Mouse (Mus musculus) forebrain, embryonic 14.5 days (tissue): Measurements from ENCODE around the gene H2afx. TPM values are rescaled to one million over a fixed set of nuclear protein-coding genes. Genes with fewer than 3 reads are reported as not detected.
A peak's percentile ranks its signal among the peaks of the same experiment; 100 is the strongest.
"Not testable (repeated sequence)": the region's sequence is repeated elsewhere in the genome, so short reads cannot be mapped to it uniquely, and the experiment has no call there.

Experiments
- ATAC-seq: fragments of 200-750 bp; cut with Nextera tagmentation; 2 replicates; pipeline ENCODE4 v1.8.0; 2017; ENCODE audit warnings: mild to moderate bottlenecking, moderate library complexity
- DNase-seq: peaks from one replicate; pipeline ENCODE4 v3.0.0-alpha.2; 2015; ENCODE audit warnings: low spot score
- H3K27ac ChIP-seq: fragments of 300-500 bp; sonication (generic); 2 replicates; pipeline ENCODE4 v1.5.1; 2014; ENCODE audit warnings: low read depth, mild to moderate bottlenecking, control low read depth, low read length, moderate library complexity
- H3K27me3 ChIP-seq: fragments of 300-500 bp; sonication (generic); replicated peaks from 2 replicates; pipeline ENCODE4 v1.6.1; 2014; ENCODE audit warnings: low read length, control low read depth, mixed read lengths; ENCODE audit not compliant: control insufficient read depth, insufficient read depth
- H3K36me3 ChIP-seq: fragments of 300-500 bp; sonication (generic); 2 replicates; pipeline ENCODE4 v1.6.1; 2014; ENCODE audit warnings: low read length, control low read depth; ENCODE audit not compliant: control insufficient read depth, insufficient read depth
- H3K4me1 ChIP-seq: fragments of 300-500 bp; sonication (generic); 2 replicates; pipeline ENCODE4 v1.6.1; 2014; ENCODE audit warnings: antibody characterized with exemption, low read length, control low read depth; ENCODE audit not compliant: control insufficient read depth, insufficient read depth
- H3K4me2 ChIP-seq: fragments of 300-500 bp; sonication (generic); 2 replicates; pipeline ENCODE4 v1.6.1; 2014; ENCODE audit warnings: mild to moderate bottlenecking, control low read depth, low read length
- H3K4me3 ChIP-seq: fragments of 300-500 bp; sonication (generic); 2 replicates; pipeline ENCODE4 v1.5.1; 2014; ENCODE audit warnings: low read depth, low read length, control low read depth
- H3K9ac ChIP-seq: fragments of 300-500 bp; sonication (generic); 2 replicates; pipeline ENCODE4 v1.6.1; 2014; ENCODE audit warnings: mild to moderate bottlenecking, low read length, control low read depth, moderate library complexity
- H3K9me3 ChIP-seq: fragments of 300-500 bp; sonication (generic); replicated peaks from 2 replicates; pipeline ENCODE4 v1.6.1; 2016; ENCODE audit warnings: low read length, control low read depth, mixed read lengths; ENCODE audit not compliant: control insufficient read depth
- WGBS: fragments of 180-500 bp; shearing (Covaris S2); extraction: QIAGEN DNeasy Blood & Tissue Kit; methylation state at CpG from one replicate; pipeline ENCODE4 v1.1.7; 2014; 5-methylcytosine and 5-hydroxymethylcytosine counted together
- polyA plus RNA-seq: library from polyadenylated mRNA; unstranded; fragments of >200 nt; fragmentation: Nextera tagmentation; extraction: Ambion mirVana; gene quantifications from 2 replicates; pipeline ENCODE4 v1.2.1, GENCODE M21; 2014

Gene H2afx
- polyA plus RNA-seq, 1 experiment from 2014 or later: 240 TPM

DNA sequence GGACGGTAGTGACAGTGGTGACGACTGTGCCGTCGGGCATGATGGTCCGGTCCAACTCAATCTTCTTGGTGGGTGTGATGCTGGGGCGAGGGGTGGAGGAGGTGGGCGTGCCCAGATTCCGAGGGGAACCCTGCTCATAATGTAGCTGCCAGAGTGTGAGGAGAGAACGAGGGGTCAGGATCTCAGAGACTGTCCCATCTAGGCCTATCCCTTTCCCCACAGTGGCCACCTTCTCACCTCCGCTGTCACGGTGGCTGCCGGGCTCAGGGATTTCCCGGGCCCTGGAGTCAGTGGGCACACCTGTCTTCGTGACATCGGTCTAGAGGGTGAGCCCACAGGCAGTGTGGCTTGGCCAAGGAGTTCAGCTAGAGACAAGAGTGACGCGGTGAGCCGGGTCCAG, 19.6 kb upstream of the H2afx start:
- H3K9me3 ChIP-seq: no peaks in the 10 kb centered on the region
- ATAC-seq (no peak), DNase-seq (no peak)
- WGBS: 95% methylated on average over 18 of the region's 18 CpGs
- H3K36me3 ChIP-seq: peaks cover 54% of the 10 kb centered on the region
- no peak overlapping the region for H3K27ac ChIP-seq
- H3K9ac ChIP-seq: no peak overlapping the region
- H3K27me3 ChIP-seq: no peaks in the 10 kb centered on the region
- no peak overlapping the region for H3K4me3 ChIP-seq
- peaks cover 17% of the 10 kb centered on the region for H3K4me1 ChIP-seq
- no peak overlapping the region for H3K4me2 ChIP-seq

DNA sequence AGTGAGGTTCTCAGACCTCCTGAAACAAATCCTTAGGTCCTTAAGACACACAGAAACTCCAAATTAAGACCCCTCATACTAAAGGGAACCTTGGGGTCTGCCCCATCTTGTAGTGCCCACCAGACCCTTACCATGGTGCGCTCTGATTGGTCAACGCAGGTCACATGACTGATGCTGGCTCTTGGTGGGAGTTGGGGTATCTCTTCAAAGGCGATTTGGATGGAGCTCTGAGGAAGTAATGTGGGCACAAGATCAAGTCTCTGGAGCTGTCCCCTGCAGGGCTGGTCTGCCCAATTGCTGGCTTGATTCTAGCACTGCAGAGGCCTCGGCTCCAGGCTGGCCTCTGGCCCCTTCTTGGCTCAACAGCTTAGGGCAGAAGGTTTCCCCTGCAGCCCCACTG, 17.0 kb upstream of the H2afx start:
- Histone ChIP-seq H3K27ac (no peak overlapping the region), H3K36me3 (peaks cover 45% of the 10 kb centered on the region), H3K9ac (no peak overlapping the region), H3K4me2 (no peak overlapping the region), H3K4me1 (peaks cover 22% of the 10 kb centered on the region), H3K9me3 (no peaks in the 10 kb centered on the region), H3K4me3 (no peak overlapping the region), H3K27me3 (no peaks in the 10 kb centered on the region)
- no peak for DNase-seq
- 74% methylated on average over 4 of the region's 4 CpGs for WGBS
- no peak for ATAC-seq

DNA sequence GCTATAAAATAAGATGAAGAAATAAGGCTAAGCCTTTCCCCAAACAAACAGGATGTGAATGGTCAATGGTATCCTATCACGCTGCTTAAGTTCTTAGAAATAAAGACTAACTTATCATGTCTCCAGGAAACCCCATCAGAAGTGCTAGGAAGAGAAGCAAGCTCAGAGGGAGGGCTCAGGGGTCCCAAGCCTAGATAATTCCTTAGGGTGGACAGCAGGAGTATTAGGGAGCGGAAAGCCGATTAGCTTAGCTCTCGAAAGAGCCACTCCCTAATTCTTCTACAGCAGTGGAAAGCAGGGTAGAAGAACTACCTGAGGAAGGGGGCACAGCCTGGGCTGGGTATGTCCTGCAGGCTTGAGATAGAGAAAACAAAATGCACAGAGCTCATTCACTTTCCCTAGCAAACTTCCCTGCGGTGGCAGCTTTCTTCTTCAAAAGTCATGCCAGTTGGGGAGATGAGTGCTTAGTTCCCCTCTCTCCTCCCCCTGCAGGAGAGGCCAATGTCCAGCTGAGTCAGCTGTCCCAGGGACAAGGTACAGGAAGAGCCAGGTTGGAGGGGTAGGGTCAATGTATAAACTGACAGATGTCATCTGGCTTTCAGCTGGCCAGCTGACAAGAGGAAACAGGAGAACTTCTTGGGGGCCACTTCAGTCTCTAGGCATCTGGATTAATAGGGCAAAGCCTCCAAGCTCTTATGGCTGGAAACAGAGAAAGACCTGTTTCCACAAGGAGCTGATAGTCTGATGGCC, 16.2 kb upstream of the H2afx start:
- WGBS: 43% methylated on average over 5 of the region's 5 CpGs
- peaks cover 37% of the 10 kb centered on the region for H3K36me3 ChIP-seq
- no peaks in the 10 kb centered on the region for H3K27me3 ChIP-seq
- DNase-seq (no peak), ATAC-seq (no peak)
- peaks cover 22% of the 10 kb centered on the region for H3K4me1 ChIP-seq
- H3K9ac ChIP-seq: peak overlapping the region; percentile 93
- no peak overlapping the region for H3K27ac ChIP-seq
- H3K4me3 ChIP-seq: peak overlapping the region; percentile 92
- H3K9me3 ChIP-seq: no peaks in the 10 kb centered on the region
- peak overlapping the region; percentile 86 for H3K4me2 ChIP-seq

DNA sequence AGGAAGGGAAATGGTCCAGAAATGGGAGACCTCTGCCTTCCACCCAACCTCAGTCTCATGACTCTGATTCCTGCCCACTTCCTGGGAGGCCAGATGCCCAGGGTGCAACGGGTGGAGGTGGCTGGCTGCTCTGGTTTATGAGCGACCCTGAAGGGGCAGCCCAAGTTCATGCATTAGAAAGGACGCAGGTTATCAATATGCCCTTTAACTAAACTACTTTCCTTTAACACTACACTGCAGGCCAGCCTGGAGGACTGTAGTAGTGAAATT, 15.7 kb upstream of the H2afx start:
- H3K36me3 ChIP-seq: peaks cover 32% of the 10 kb centered on the region
- H3K4me1 ChIP-seq: peaks cover 22% of the 10 kb centered on the region
- no peaks in the 10 kb centered on the region for H3K9me3 ChIP-seq
- peak overlapping the region; percentile 92 for H3K4me3 ChIP-seq
- peak overlapping the region; percentile 93 for H3K9ac ChIP-seq
- no peaks in the 10 kb centered on the region for H3K27me3 ChIP-seq
- peak overlapping the region; percentile 86 for H3K4me2 ChIP-seq
- ATAC-seq (no peak), DNase-seq (no peak)
- no peak overlapping the region for H3K27ac ChIP-seq
- 32% methylated on average over 3 of the region's 3 CpGs for WGBS

DNA sequence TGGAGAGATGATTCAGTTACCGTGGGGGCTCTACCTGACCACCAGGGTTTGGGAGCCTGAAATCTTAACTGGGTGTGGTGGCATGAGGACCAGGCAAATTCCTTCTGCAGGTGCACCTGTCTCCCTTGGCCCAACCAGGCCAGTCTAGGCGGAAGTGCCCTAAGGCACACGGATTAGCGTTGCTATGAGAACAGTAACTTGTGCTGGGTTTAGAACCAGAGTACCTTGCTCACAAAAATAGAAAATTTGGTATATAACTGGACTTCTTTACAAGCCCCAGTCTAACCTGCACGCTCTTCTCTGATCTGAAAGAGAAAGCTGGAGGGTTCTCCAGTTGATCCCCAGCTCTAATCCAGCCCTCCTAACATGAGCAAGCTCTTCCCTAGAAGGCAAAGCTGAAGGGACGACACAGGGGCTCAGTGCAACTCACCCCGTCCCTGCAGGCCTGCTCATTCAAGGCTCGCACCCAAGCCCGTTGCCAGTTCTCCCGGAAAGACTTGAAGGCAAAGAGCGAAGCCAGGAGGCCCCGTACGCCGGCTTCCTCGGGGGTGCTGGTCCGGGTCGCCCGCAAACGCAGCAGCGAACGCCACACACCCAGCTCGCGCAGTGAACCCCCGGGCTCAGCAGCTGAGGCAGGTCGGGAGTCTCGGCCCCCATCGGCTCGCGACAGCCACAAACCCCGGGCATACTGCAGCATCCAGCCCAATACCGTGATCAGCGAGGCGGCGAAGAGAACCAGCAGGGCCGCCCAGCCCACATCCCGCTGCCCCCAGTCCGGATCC, 15.2 kb upstream of the H2afx start:
- Histone ChIP-seq H3K4me2 (peak overlapping the region; percentile 86), H3K9me3 (no peaks in the 10 kb centered on the region), H3K27ac (peak overlapping the region; percentile 74), H3K4me1 (peaks cover 22% of the 10 kb centered on the region), H3K27me3 (no peaks in the 10 kb centered on the region), H3K4me3 (peak overlapping the region; percentile 92), H3K9ac (peak overlapping the region; percentile 93), H3K36me3 (peaks cover 27% of the 10 kb centered on the region)
- 1% methylated on average over 37 of the region's 37 CpGs for WGBS
- peak; percentile 21; the same call in 1 of the 2 replicates for ATAC-seq
- no peak for DNase-seq

DNA sequence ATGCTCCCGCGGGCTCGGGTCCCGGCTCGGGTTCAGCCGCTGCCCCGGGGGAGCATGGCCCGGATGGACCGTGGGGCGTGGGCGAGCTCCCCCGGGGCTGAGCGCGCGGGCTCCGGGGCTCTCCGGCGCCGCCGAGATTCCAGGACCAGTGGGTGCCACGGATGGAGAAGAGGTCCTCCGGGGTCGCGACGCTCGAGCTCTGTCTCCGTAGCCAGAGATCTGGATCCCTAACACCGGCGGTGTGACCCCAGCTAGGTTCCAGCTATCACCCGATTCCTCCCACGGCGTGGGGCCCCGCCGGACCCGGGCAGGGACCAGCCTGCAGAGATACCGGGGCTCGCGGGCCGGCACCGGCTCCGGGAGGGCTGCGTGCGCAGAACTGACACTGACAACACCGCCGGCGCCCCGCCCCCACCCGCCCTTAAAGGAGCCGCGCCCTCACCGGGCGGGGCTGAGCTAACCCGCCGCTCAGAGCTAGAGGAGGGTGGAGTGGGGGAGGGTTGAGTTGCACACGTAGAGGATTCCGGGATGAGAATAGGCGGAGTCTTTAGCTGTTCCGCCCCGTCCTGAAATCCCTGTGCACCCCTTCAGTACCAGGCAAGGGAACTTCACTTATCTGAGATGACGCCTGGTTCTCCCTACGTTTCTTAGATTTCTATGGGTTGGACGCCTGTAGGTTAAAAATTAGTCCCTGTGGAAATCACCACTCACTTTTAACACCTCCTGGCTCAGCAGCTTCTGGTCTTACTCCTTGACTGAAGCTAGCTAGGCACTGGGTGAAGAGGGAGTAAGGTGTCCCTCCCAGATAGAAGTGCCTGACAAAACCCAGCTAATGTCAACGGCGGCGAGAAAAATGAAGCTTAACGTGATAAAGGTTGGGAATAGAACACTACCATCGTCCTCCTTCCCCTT, 14.4 kb upstream of the H2afx start, which contains the start of gene C2cd2l:
C2cd2l (minus strand) TSS at position 399 of the 912 bp plus-strand sequence.
- H3K4me2 ChIP-seq: peak within 1 kb of the TSS; percentile 86
- DNase-seq: peak; percentile 99
- peaks cover 19% of the 10 kb centered on the region for H3K36me3 ChIP-seq
- ATAC-seq: peak; percentile 99
- WGBS: under 1% methylated on average over 66 of the region's 67 CpGs
- peak within 1 kb of the TSS; percentile 74 for H3K27ac ChIP-seq
- no peaks in the 10 kb centered on the region for H3K27me3 ChIP-seq
- peak within 1 kb of the TSS; percentile 93 for H3K9ac ChIP-seq
- peak within 1 kb of the TSS; percentile 92 for H3K4me3 ChIP-seq
- no peaks in the 10 kb centered on the region for H3K9me3 ChIP-seq
- H3K4me1 ChIP-seq: peaks cover 22% of the 10 kb centered on the region

DNA sequence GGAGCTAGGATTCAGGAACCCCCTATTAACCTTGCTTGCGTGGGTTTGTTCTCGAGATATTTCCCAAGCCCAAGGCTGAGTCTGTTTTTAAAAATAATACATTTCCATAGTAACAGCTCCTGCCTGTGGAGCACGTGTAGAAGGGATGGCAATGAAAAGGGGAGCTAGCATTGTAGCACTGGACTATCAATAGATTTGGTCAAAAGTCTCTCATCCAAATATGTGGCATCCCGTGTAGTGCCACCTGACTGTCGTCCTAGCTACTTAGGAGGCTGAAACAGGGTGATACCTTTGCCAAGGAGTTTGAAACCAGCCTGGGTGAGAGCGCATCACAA, 13.7 kb upstream of the H2afx start:
- Histone ChIP-seq H3K9me3 (no peaks in the 10 kb centered on the region), H3K9ac (peak overlapping the region; percentile 54), H3K4me3 (peak overlapping the region; percentile 92), H3K4me2 (peak overlapping the region; percentile 86), H3K36me3 (peaks cover 13% of the 10 kb centered on the region), H3K27ac (peak overlapping the region; percentile 17), H3K4me1 (peaks cover 22% of the 10 kb centered on the region), H3K27me3 (no peaks in the 10 kb centered on the region)
- peak; percentile 8; the same call in 1 of the 2 replicates for ATAC-seq
- WGBS: 27% methylated on average over 6 of the region's 6 CpGs
- peak; percentile 37 for DNase-seq

DNA sequence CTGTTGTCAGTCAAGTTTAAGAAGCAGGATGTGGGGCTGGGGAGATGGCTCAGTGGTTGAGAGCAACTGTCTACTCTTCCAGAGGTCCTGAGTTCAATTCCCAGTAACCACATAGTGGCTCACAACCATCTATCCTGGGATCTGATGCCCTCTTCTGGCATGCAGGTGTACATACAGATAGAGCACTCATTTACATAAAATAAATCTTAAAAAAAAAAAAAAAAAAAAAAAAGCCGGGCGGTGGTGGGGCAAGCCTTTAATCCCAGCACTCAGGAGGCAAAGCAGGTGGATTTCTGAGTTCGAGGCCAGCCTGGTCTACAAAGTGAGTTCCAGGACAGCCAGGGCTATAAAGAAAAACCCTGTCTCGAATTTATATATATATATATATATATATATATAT, 10.8 kb upstream of the H2afx start:
- not testable (repeated sequence) for H3K4me3 ChIP-seq, DNase-seq, H3K9ac ChIP-seq, H3K9me3 ChIP-seq, H3K27ac ChIP-seq, H3K4me2 ChIP-seq, H3K27me3 ChIP-seq, H3K36me3 ChIP-seq, ATAC-seq
- H3K4me1 ChIP-seq: peaks cover 20% of the 10 kb centered on the region
- 80% methylated on average over 3 of the region's 4 CpGs for WGBS
